Comparison of ENCODE assay signal across 20 mouse cellular contexts in the genomic region with DNA sequence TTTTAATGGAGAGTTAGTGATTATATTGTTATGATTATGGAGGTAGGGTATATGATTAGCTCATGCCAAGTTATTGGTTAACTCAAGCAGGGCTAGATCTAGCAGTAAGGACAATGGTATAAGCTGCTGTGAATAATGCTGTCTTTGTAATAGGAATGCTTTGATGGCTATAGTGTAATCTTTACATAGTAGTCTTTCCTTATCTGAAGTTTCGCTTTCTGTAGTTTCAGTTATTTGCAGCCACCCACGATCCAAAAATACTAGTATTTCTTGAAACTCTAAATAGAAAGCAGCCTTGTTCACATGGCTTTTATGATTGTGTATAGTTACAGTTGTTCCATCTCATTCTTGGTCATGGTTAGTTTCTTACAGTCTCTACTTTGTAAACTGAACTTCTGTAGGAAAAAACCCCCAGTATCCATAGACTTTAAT. TPM values are rescaled to one million over a fixed set of nuclear protein-coding genes. Genes with fewer than 3 reads are reported as not detected.
DNase-seq lines count a peak whose midpoint lies in the region; ATAC-seq and TF ChIP-seq lines count a peak whose summit lies in the region.
"Had no signal": no experiment of that assay in that cellular context is flagged by ENCODE, and none has a peak within 500 bp of the region (broad histone marks: within the 10 kb centered on the region; RNA-seq: fewer than 3 reads in every experiment).

No protein-coding gene starts in this region.

- H3K4me2 ChIP-seq in kidney, embryonic 16.5 days (replicated peaks; ENCODE audit: low read depth, low read length), result no peak overlapping the region
- H3K4me2 ChIP-seq: embryonic facial prominence, embryonic 15.5 days; forebrain, embryonic 12.5 days; hindbrain, embryonic 13.5 days; midbrain, embryonic 11.5 days; neural tube, embryonic 13.5 days had no signal

- ATAC-seq in kidney, embryonic 16.5 days (ENCODE audit: low FRiP score, low TSS enrichment), result peak; percentile 83
- peak; percentile 43 for ATAC-seq in CD4-positive, CD25-positive, alpha-beta regulatory T cell, adult 4 months

- WGBS in kidney, embryonic 16.5 days, result 59% methylated on average over 2 of the region's 2 CpGs
- 26% methylated on average over 2 of the region's 2 CpGs for WGBS in small intestine, adult 2 months

- peaks cover 11% of the 10 kb centered on the region; the same call in 1 of the 2 replicates for H3K4me1 ChIP-seq in kidney, embryonic 16.5 days (ENCODE audit: insufficient read depth, low read length)
- peaks cover 19% of the 10 kb centered on the region for H3K4me1 ChIP-seq in small intestine, adult 2 months (ENCODE audit: control insufficient read depth, insufficient read depth, insufficient read length, low read length)
- H3K4me1 ChIP-seq: embryonic facial prominence, embryonic 15.5 days; forebrain, embryonic 12.5 days; hindbrain, embryonic 13.5 days; neural tube, embryonic 13.5 days had no signal

- H3K4me3 ChIP-seq in kidney, embryonic 16.5 days (ENCODE audit: low read length), result no peak overlapping the region
- H3K4me3 ChIP-seq in small intestine, adult 2 months (ENCODE audit: low read depth, low read length), result no peak overlapping the region
- H3K4me3 ChIP-seq: embryonic facial prominence, embryonic 15.5 days; forebrain, embryonic 12.5 days; heart, embryonic 10.5 days; hindbrain, embryonic 13.5 days; neural tube, embryonic 13.5 days had no signal

- no peak for DNase-seq in kidney, postnatal 10 days
- DNase-seq in induced T-regulatory cell, adult 2 months (ENCODE audit: low read depth), result peak; percentile 57
- no peak for DNase-seq in thymus, postnatal 14 days
- no peak for DNase-seq in heart, adult 9 months (ENCODE audit: low spot score in 2 of 2)
- DNase-seq: cerebellum, postnatal 10 days; embryo, embryonic 11 days; gastrocnemius, postnatal 10 days; heart, postnatal 14 days; lung, postnatal 14 days; right cerebral cortex, postnatal 14 days; thymus, adult 18-20 months had no signal

- H3K9me3 ChIP-seq in kidney, embryonic 16.5 days (ENCODE audit: low read length), result no peaks in the 10 kb centered on the region
- H3K9me3 ChIP-seq: embryonic facial prominence, embryonic 15.5 days; forebrain, embryonic 12.5 days; heart, embryonic 10.5 days; hindbrain, embryonic 13.5 days; neural tube, embryonic 13.5 days had no signal

- H3K9ac ChIP-seq in kidney, embryonic 16.5 days (replicated peaks; ENCODE audit: low read length), result no peak overlapping the region
- H3K9ac ChIP-seq: embryonic facial prominence, embryonic 15.5 days; forebrain, embryonic 12.5 days; hindbrain, embryonic 13.5 days; neural tube, embryonic 13.5 days had no signal

- no peak for TF ChIP-seq CTCF in small intestine, adult 2 months (IDR thresholded peaks at IDR 0.05; ENCODE audit: extremely low read depth, insufficient read length, insufficient replicate concordance, low read depth, low read length)

- no peaks in the 10 kb centered on the region for H3K27me3 ChIP-seq in kidney, embryonic 16.5 days (ENCODE audit: insufficient read depth, low read length)
- no peaks in the 10 kb centered on the region for H3K27me3 ChIP-seq in small intestine, adult 2 months (ENCODE audit: control insufficient read depth, insufficient read depth, low read length)
- H3K27me3 ChIP-seq: embryonic facial prominence, embryonic 15.5 days; forebrain, embryonic 12.5 days; hindbrain, embryonic 13.5 days; neural tube, embryonic 13.5 days had no signal

- peak overlapping the region; percentile 93 for H3K27ac ChIP-seq in kidney, embryonic 16.5 days (ENCODE audit: low read length)
- H3K27ac ChIP-seq in small intestine, adult 2 months (ENCODE audit: insufficient read depth, low read depth, low read length), result peak overlapping the region; percentile 100
- H3K27ac ChIP-seq: embryonic facial prominence, embryonic 15.5 days; forebrain, embryonic 12.5 days; hindbrain, embryonic 13.5 days; neural tube, embryonic 13.5 days had no signal

- H3K36me3 ChIP-seq in kidney, embryonic 16.5 days (ENCODE audit: insufficient read depth, low read length), result no peaks in the 10 kb centered on the region
- 0 out of 2 replicates have a peak, but pooled peaks cover 2% of the 10 kb centered on the region for H3K36me3 ChIP-seq in small intestine, adult 2 months (ENCODE audit: control insufficient read depth, insufficient read depth, low read length)
- H3K36me3 ChIP-seq: embryonic facial prominence, embryonic 15.5 days; forebrain, embryonic 12.5 days; neural tube, embryonic 13.5 days had no signal

- TF ChIP-seq POLR2A in small intestine, adult 2 months (IDR thresholded peaks at IDR 0.05; ENCODE audit: low read depth, low read length), result no peak

RNA-seq across cellular contexts. Expression of a gene that starts 15.8 kb away (rescaled TPM):
- 69.4 and 77.3 TPM in 2 replicates for polyA plus RNA-seq in kidney, embryonic 16.5 days (2015; fragmentation: Nextera tagmentation; extraction: Ambion mirVana)
- polyA plus RNA-seq in CD4-positive, CD25-positive, alpha-beta regulatory T cell, adult 4 months (2017; shearing (Covaris generic)), result 100 to 1,000 TPM; 104 to 119 TPM
- 7.7 and 18.4 TPM in 2 replicates for polyA plus RNA-seq in small intestine, adult 2 months (2012; rRNA removed)

RNA-seq across cellular contexts. Expression of a gene that starts 15.9 kb away (rescaled TPM):
- 4.6 and 5.8 TPM in 2 replicates for polyA plus RNA-seq in kidney, embryonic 16.5 days (2015; fragmentation: Nextera tagmentation; extraction: Ambion mirVana)
- 10 to 100 TPM; 18.7 to 19.4 TPM for polyA plus RNA-seq in CD4-positive, CD25-positive, alpha-beta regulatory T cell, adult 4 months (2017; shearing (Covaris generic))
- polyA plus RNA-seq in small intestine, adult 2 months (2012; rRNA removed), result 8.7 and 15.5 TPM in 2 replicates
